8 mouse cellular contexts compared by ENCODE assay signal in genomic region chr9:67049836-67050235, GRCm38 (mm10). TPM values are rescaled to one million over a fixed set of nuclear protein-coding genes. Genes with fewer than 3 reads are reported as not detected.
A peak's percentile ranks its signal among the peaks of the same experiment; 100 is the strongest.
DNase-seq lines count a peak whose midpoint lies in the region; TF ChIP-seq lines count a peak whose summit lies in the region.

No protein-coding gene starts in this region.

- H3K27ac ChIP-seq in cerebellum, adult 2 months (ENCODE audit: insufficient read depth, low read length) = no peak overlapping the region
- H3K27ac ChIP-seq in hindbrain, embryonic 10.5 days = peak overlapping the region; percentile 84
- peak overlapping the region; percentile 77 for H3K27ac ChIP-seq in midbrain, embryonic 10.5 days (replicated peaks)

- DNase-seq in cerebellum, adult 2 months = no peak
- DNase-seq in cerebellum, adult 9-11 months = no peak
- peak; percentile 77 for DNase-seq in 3134 (ENCODE audit: extremely low read depth, insufficient read length, low spot score)
- DNase-seq in hindbrain, embryonic 10.5 days (ENCODE audit: low spot score) = no peak
- no peak for DNase-seq in midbrain, embryonic 10.5 days (ENCODE audit: low spot score)
- DNase-seq in right cerebral cortex, postnatal 25 days = no peak
- no peak for DNase-seq in frontal cortex, postnatal 14 days (ENCODE audit: low spot score in 2 of 2)
- DNase-seq in thymus, postnatal 25 days = no peak

- H3K4me3 ChIP-seq in cerebellum, adult 2 months (replicated peaks; ENCODE audit: insufficient read depth, low read depth, low read length) = peak overlapping the region; percentile 65
- peak overlapping the region; percentile 65 for H3K4me3 ChIP-seq in hindbrain, embryonic 10.5 days
- H3K4me3 ChIP-seq in midbrain, embryonic 10.5 days = peak overlapping the region; percentile 62

- no peak for TF ChIP-seq POLR2A in cerebellum, adult 2 months (IDR thresholded peaks at IDR 0.05; ENCODE audit: borderline replicate concordance, insufficient read depth, low read length)

- H3K36me3 ChIP-seq in hindbrain, embryonic 10.5 days = no peaks in the 10 kb centered on the region
- no peaks in the 10 kb centered on the region for H3K36me3 ChIP-seq in midbrain, embryonic 10.5 days

- WGBS in cerebellum, adult 2 months = 39% methylated on average over 7 of the region's 7 CpGs
- 21% methylated on average over 7 of the region's 7 CpGs for WGBS in hindbrain, embryonic 10.5 days
- 13% methylated on average over 7 of the region's 7 CpGs for WGBS in midbrain, embryonic 10.5 days

- H3K4me1 ChIP-seq in cerebellum, adult 2 months (ENCODE audit: control insufficient read depth, insufficient read depth, low read length) = peaks cover 2% of the 10 kb centered on the region; the same call in 1 of the 2 replicates
- peaks cover 49% of the 10 kb centered on the region for H3K4me1 ChIP-seq in hindbrain, embryonic 10.5 days (replicated peaks)
- H3K4me1 ChIP-seq in midbrain, embryonic 10.5 days = peaks cover 52% of the 10 kb centered on the region

- H3K9me3 ChIP-seq in hindbrain, embryonic 10.5 days = no peaks in the 10 kb centered on the region
- no peaks in the 10 kb centered on the region for H3K9me3 ChIP-seq in midbrain, embryonic 10.5 days (replicated peaks)

- H3K27me3 ChIP-seq in cerebellum, adult 2 months (ENCODE audit: control insufficient read depth, insufficient read depth, low read length) = no peaks in the 10 kb centered on the region
- peaks cover 62% of the 10 kb centered on the region for H3K27me3 ChIP-seq in hindbrain, embryonic 10.5 days (ENCODE audit: insufficient read depth, poor library complexity, severe bottlenecking)
- peaks cover 73% of the 10 kb centered on the region for H3K27me3 ChIP-seq in midbrain, embryonic 10.5 days (ENCODE audit: low read depth, poor library complexity, severe bottlenecking)

- no peak for TF ChIP-seq CTCF in cerebellum, adult 2 months (IDR thresholded peaks at IDR 0.05; ENCODE audit: borderline replicate concordance, insufficient read depth, low read depth, low read length)

RNA-seq across cellular contexts. Expression of gene Tpm1, which starts 0.6 kb away (rescaled TPM):
- 157 and 170 TPM in 2 replicates for polyA plus RNA-seq in cerebellum, adult 2 months (2012; rRNA removed)
- polyA plus RNA-seq in hindbrain, embryonic 10.5 days (2016; fragmentation: Nextera tagmentation; extraction: Ambion mirVana) = 293 and 315 TPM in 2 replicates
- 263 and 275 TPM in 2 replicates for polyA plus RNA-seq in midbrain, embryonic 10.5 days (2016; fragmentation: Nextera tagmentation; extraction: Ambion mirVana)
